Mouse (Mus musculus) MEL (cell line): ENCODE results near the gene Fgd2. TPM values are rescaled to one million over a fixed set of nuclear protein-coding genes. Genes with fewer than 3 reads are reported as not detected.
A peak's percentile ranks its signal among the peaks of the same experiment; 100 is the strongest.

ENCODE experiments used
- DNase-seq: peaks from one replicate; pipeline ENCODE4 v3.0.0; 2011; ENCODE audit warnings: low read depth, low spot score
- H3K27ac ChIP-seq: 2 replicates; pipeline ENCODE4 v1.5.1; 2012; ENCODE audit warnings: low read depth, mild to moderate bottlenecking, control low read depth, low read length, moderate library complexity; ENCODE audit not compliant: control insufficient read depth
- H3K27me3 ChIP-seq, 2 experiments: fragments of 150-350 bp in 1 of 2; sonication (generic) in 1 of 2; 2 replicates each; pipeline ENCODE4 v1.6.1; 2012; ENCODE audit warnings: low read length in 2 of 2, mild to moderate bottlenecking in 2 of 2, improper control_type of control experiment in 1 of 2, moderate library complexity in 1 of 2; ENCODE audit not compliant: insufficient read depth in 2 of 2, control insufficient read depth in 1 of 2
- H3K36me3 ChIP-seq, 2 experiments: 2 replicates each; pipeline ENCODE4 v1.6.1; 2012 to 2014; ENCODE audit warnings: low read length in 2 of 2, improper control_type of control experiment in 1 of 2, inconsistent platforms in 1 of 2, mild to moderate bottlenecking in 1 of 2; ENCODE audit not compliant: insufficient read depth in 2 of 2, control insufficient read depth in 1 of 2
- H3K4me1 ChIP-seq, 2 experiments: fragments of 150-350 bp in 1 of 2; sonication (generic) in 1 of 2; 2 replicates each; pipeline ENCODE4 v1.6.1; 2012; ENCODE audit warnings: low read length in 2 of 2, improper control_type of control experiment in 1 of 2, mild to moderate bottlenecking in 1 of 2; ENCODE audit not compliant: insufficient read depth in 2 of 2, control insufficient read depth in 1 of 2
- H3K4me3 ChIP-seq, 2 experiments: fragments of 150-350 bp in 1 of 2; sonication (generic) in 1 of 2; 2 replicates each; pipeline ENCODE4 v1.5.1; 2012; ENCODE audit warnings: low read depth in 2 of 2, low read length in 2 of 2, mild to moderate bottlenecking in 2 of 2, moderate library complexity in 2 of 2, control low read depth in 1 of 2, improper control_type of control experiment in 1 of 2; ENCODE audit not compliant: control insufficient read depth in 1 of 2, insufficient read depth in 1 of 2
- H3K79me2 ChIP-seq: 2 replicates; pipeline ENCODE4 v1.6.1; 2012; ENCODE audit warnings: mild to moderate bottlenecking, low read length, moderate library complexity; ENCODE audit not compliant: control insufficient read depth, poor library complexity, insufficient read depth
- H3K9ac ChIP-seq: 2 replicates; pipeline ENCODE4 v1.6.1; 2012; ENCODE audit warnings: low read depth, mild to moderate bottlenecking, control low read depth, low read length, moderate library complexity; ENCODE audit not compliant: control insufficient read depth, poor library complexity, severe bottlenecking
- H3K9me3 ChIP-seq: fragments of 150-350 bp; sonication (generic); replicated peaks from 2 replicates; pipeline ENCODE4 v1.6.1; 2012; ENCODE audit warnings: mild to moderate bottlenecking, low read length, improper control_type of control experiment, moderate library complexity; ENCODE audit not compliant: insufficient read depth
- BHLHE40 ChIP-seq: IDR thresholded peaks from 2 replicates; pipeline ENCODE4 v1.6.1; 2012; ENCODE audit warnings: low read depth, mild to moderate bottlenecking, inconsistent platforms, low read length, improper control_type of control experiment, borderline replicate concordance
- CHD2 ChIP-seq: IDR thresholded peaks from 2 replicates; pipeline ENCODE4 v1.6.1; 2011; ENCODE audit warnings: low read length, improper control_type of control experiment
- CTCF ChIP-seq, 3 experiments: IDR thresholded peaks in 2 of 3; conservative IDR thresholded peaks in 1 of 3; 2 replicates each; pipeline ENCODE4 v1.5.1; 2011 to 2012; ENCODE audit warnings: low read length in 3 of 3, low read depth in 2 of 3, mild to moderate bottlenecking in 2 of 3, improper control_type of control experiment in 1 of 3, inconsistent platforms in 1 of 3, mixed read lengths in 1 of 3, moderate library complexity in 1 of 3; ENCODE audit not compliant: control insufficient read depth in 1 of 3, insufficient read depth in 1 of 3, poor library complexity in 1 of 3, severe bottlenecking in 1 of 3
- E2F4 ChIP-seq: IDR thresholded peaks from 2 replicates; pipeline ENCODE4 v1.6.1; 2011; ENCODE audit warnings: low read depth, low read length, improper control_type of control experiment, borderline replicate concordance
- ELF1 ChIP-seq: IDR thresholded peaks from 2 replicates; pipeline ENCODE4 v1.6.1; 2014; ENCODE audit warnings: low read depth, mild to moderate bottlenecking, inconsistent platforms, low read length, improper control_type of control experiment, moderate library complexity
- EP300 ChIP-seq, 2 experiments: IDR thresholded peaks; 2 replicates each; pipeline ENCODE4 v1.6.1; 2011; ENCODE audit warnings: improper control_type of control experiment in 2 of 2, low read length in 2 of 2, low read depth in 1 of 2, mild to moderate bottlenecking in 1 of 2
- ETS1 ChIP-seq: IDR thresholded peaks from 2 replicates; pipeline ENCODE4 v1.6.1; 2012; ENCODE audit warnings: low read depth, mild to moderate bottlenecking, inconsistent platforms, low read length, improper control_type of control experiment, moderate library complexity
- GABPA ChIP-seq: IDR thresholded peaks from 2 replicates; pipeline ENCODE4 v1.6.1; 2012; ENCODE audit warnings: low read depth, mild to moderate bottlenecking, inconsistent platforms, low read length, improper control_type of control experiment, moderate library complexity
- GATA1 ChIP-seq: IDR thresholded peaks from 2 replicates; pipeline ENCODE4 v1.6.1; 2011; ENCODE audit warnings: low read depth, low read length, improper control_type of control experiment
- JUND ChIP-seq: IDR thresholded peaks from 2 replicates; pipeline ENCODE4 v1.6.1; 2011; ENCODE audit warnings: low read depth, mild to moderate bottlenecking, improper control_type of control experiment, low read length
- KAT2A ChIP-seq: conservative IDR thresholded peaks from 2 replicates; pipeline ENCODE4 v1.6.1; 2012; ENCODE audit warnings: low read depth, low read length, improper control_type of control experiment, inconsistent platforms
- MAFK ChIP-seq: IDR thresholded peaks from 2 replicates; pipeline ENCODE4 v1.6.1; 2011; ENCODE audit warnings: low read depth, mild to moderate bottlenecking, low read length, improper control_type of control experiment, borderline replicate concordance
- MAX ChIP-seq: IDR thresholded peaks from 2 replicates; pipeline ENCODE4 v1.6.1; 2011; ENCODE audit warnings: low read length, improper control_type of control experiment
- MAZ ChIP-seq: IDR thresholded peaks from 2 replicates; pipeline ENCODE4 v1.6.1; 2012; ENCODE audit warnings: low read depth, mild to moderate bottlenecking, inconsistent platforms, low read length, improper control_type of control experiment
- MEF2A ChIP-seq: IDR thresholded peaks from 2 replicates; pipeline ENCODE4 v1.6.1; 2014; ENCODE audit warnings: low read depth, mild to moderate bottlenecking, inconsistent platforms, low read length, improper control_type of control experiment; ENCODE audit not compliant: poor library complexity, insufficient replicate concordance, severe bottlenecking; ENCODE audit errors: extremely low read depth
- MXI1 ChIP-seq: IDR thresholded peaks from 2 replicates; pipeline ENCODE4 v1.6.1; 2011; ENCODE audit warnings: mild to moderate bottlenecking, low read depth, low read length, improper control_type of control experiment
- MYC ChIP-seq: IDR thresholded peaks from 2 replicates; pipeline ENCODE4 v1.6.1; 2011; ENCODE audit warnings: low read depth, mild to moderate bottlenecking, low read length, improper control_type of control experiment, moderate library complexity
- NELFE ChIP-seq: IDR thresholded peaks from 2 replicates; pipeline ENCODE4 v1.6.1; 2011; ENCODE audit warnings: low read depth, low read length, improper control_type of control experiment
- NRF1 ChIP-seq: IDR thresholded peaks from 2 replicates; pipeline ENCODE4 v1.6.1; 2014; ENCODE audit warnings: low read depth, mild to moderate bottlenecking, inconsistent platforms, low read length, improper control_type of control experiment, moderate library complexity; ENCODE audit not compliant: poor library complexity, insufficient read depth, severe bottlenecking
- POLR2A ChIP-seq, 2 experiments: IDR thresholded peaks; 2 replicates each; pipeline ENCODE4 v1.6.1; 2011 to 2012; ENCODE audit warnings: low read length in 2 of 2, mild to moderate bottlenecking in 2 of 2, control low read depth in 1 of 2, improper control_type of control experiment in 1 of 2, low read depth in 1 of 2, moderate library complexity in 1 of 2; ENCODE audit not compliant: control insufficient read depth in 1 of 2, insufficient read depth in 1 of 2, poor library complexity in 1 of 2
- POLR2AphosphoS2 ChIP-seq: IDR thresholded peaks from 2 replicates; pipeline ENCODE4 v1.6.1; 2011; ENCODE audit warnings: low read length, improper control_type of control experiment
- POLR2AphosphoS5 ChIP-seq: IDR thresholded peaks from 2 replicates; pipeline ENCODE4 v1.6.1; 2012; ENCODE audit warnings: low read depth, borderline replicate concordance, mild to moderate bottlenecking, inconsistent platforms, low read length, moderate library complexity, mixed read lengths
- RAD21 ChIP-seq: IDR thresholded peaks from 2 replicates; pipeline ENCODE4 v1.6.1; 2011; ENCODE audit warnings: mild to moderate bottlenecking, low read depth, low read length, improper control_type of control experiment
- RCOR1 ChIP-seq: IDR thresholded peaks from 2 replicates; pipeline ENCODE4 v1.6.1; 2012; ENCODE audit warnings: low read depth, mild to moderate bottlenecking, inconsistent platforms, low read length, improper control_type of control experiment
- SIN3A ChIP-seq: IDR thresholded peaks from 2 replicates; pipeline ENCODE4 v1.6.1; 2012; ENCODE audit warnings: low read length, improper control_type of control experiment, inconsistent platforms
- SMC3 ChIP-seq: IDR thresholded peaks from 2 replicates; pipeline ENCODE4 v1.6.1; 2011; ENCODE audit warnings: low read depth, low read length, improper control_type of control experiment
- TAL1 ChIP-seq: IDR thresholded peaks from 2 replicates; pipeline ENCODE4 v1.6.1; 2012; ENCODE audit warnings: mild to moderate bottlenecking, inconsistent platforms, low read length, moderate library complexity, mixed read lengths
- TBP ChIP-seq: IDR thresholded peaks from 2 replicates; pipeline ENCODE4 v1.8.0; 2011; ENCODE audit warnings: low read depth, low read length, improper control_type of control experiment
- TCF12 ChIP-seq: IDR thresholded peaks from 2 replicates; pipeline ENCODE4 v1.6.1; 2014; ENCODE audit warnings: low read depth, mild to moderate bottlenecking, inconsistent platforms, low read length, improper control_type of control experiment, moderate library complexity
- UBTF ChIP-seq: IDR thresholded peaks from 2 replicates; pipeline ENCODE4 v1.6.1; 2012; ENCODE audit warnings: low read depth, mild to moderate bottlenecking, inconsistent platforms, low read length, improper control_type of control experiment, moderate library complexity, borderline replicate concordance; ENCODE audit not compliant: insufficient read depth
- USF1 ChIP-seq: IDR thresholded peaks from 2 replicates; pipeline ENCODE4 v1.6.1; 2014; ENCODE audit warnings: low read depth, mild to moderate bottlenecking, inconsistent platforms, low read length, improper control_type of control experiment, moderate library complexity
- USF2 ChIP-seq, 2 experiments: IDR thresholded peaks; 2 replicates each; pipeline ENCODE4 v1.6.1; 2011 to 2012; ENCODE audit warnings: improper control_type of control experiment in 2 of 2, low read length in 2 of 2, borderline replicate concordance in 1 of 2, inconsistent platforms in 1 of 2, low read depth in 1 of 2, mild to moderate bottlenecking in 1 of 2; ENCODE audit not compliant: insufficient read depth in 1 of 2
- ZC3H11A ChIP-seq: IDR thresholded peaks from 2 replicates; pipeline ENCODE4 v1.6.1; 2012; ENCODE audit warnings: low read depth, mild to moderate bottlenecking, inconsistent platforms, low read length, improper control_type of control experiment
- ZKSCAN1 ChIP-seq: IDR thresholded peaks from 2 replicates; pipeline ENCODE4 v1.6.1; 2012; ENCODE audit warnings: low read depth, mild to moderate bottlenecking, inconsistent platforms, low read length, improper control_type of control experiment, moderate library complexity
- ZMIZ1 ChIP-seq: IDR thresholded peaks from 2 replicates; pipeline ENCODE4 v1.6.1; 2012; ENCODE audit warnings: low read depth, mild to moderate bottlenecking, inconsistent platforms, low read length, improper control_type of control experiment, moderate library complexity
- ZNF384 ChIP-seq: IDR thresholded peaks from 2 replicates; pipeline ENCODE4 v1.6.1; 2012; ENCODE audit warnings: low read depth, mild to moderate bottlenecking, inconsistent platforms, low read length, improper control_type of control experiment
- polyA plus RNA-seq, 2 experiments: library from polyadenylated mRNA; stranded (reverse) in 1 of 2; unstranded in 1 of 2; fragments of >175 nt in 1 of 2; fragments of >200 nt in 1 of 2; gene quantifications; 2 replicates each; pipeline versions ENCODE4 v1.2.1 to v1.2.4; 2012; ENCODE audit warnings: low replicate concordance in 2 of 2, low read depth in 1 of 2; ENCODE audit not compliant: insufficient read length in 2 of 2, insufficient read depth in 1 of 2, missing spikeins in 1 of 2
- total RNA-seq: library from RNA; depleted of rRNA; stranded (reverse); fragments of 300-350 nt; gene quantifications from 2 replicates; pipeline ENCODE4 v1.2.3, GENCODE M21; 2012

The Fgd2 gene
- total and polyA plus RNA-seq, 3 experiments: 0.23 to 0.39 TPM; not detected in 1

- Histone ChIP-seq H3K36me3 (peaks cover 0 to 27% of the 10 kb centered on the region in 2 experiments; a peak in 2 of 4 replicates), H3K27me3 (no peaks in the 10 kb centered on the region), H3K79me2 (no peaks in the 10 kb centered on the region), H3K9ac (no peak overlapping the region), H3K4me3 (no peak overlapping the region), H3K4me1 (peaks cover 9 to 36% of the 10 kb centered on the region in 2 experiments; a peak in 3 of 4 replicates), H3K9me3 (no peaks in the 10 kb centered on the region), H3K27ac (peak overlapping the region; percentile 25)
- peak; percentile 60 for DNase-seq
- TF ChIP-seq UBTF (no peak), SIN3A (0 out of 2 replicates have a peak, but pooled peaks have one; percentile 24), ELF1 (no peak), USF2 (IDR thresholded peaks at IDR 0.05; ENCODE audit: borderline replicate concordance in 1 of 2, insufficient read depth in 1 of 2, low read depth in 1 of 2, low read length in 2 of 2) (no peak), RAD21 (no peak), ZMIZ1 (no peak), ETS1 (peak; percentile 47; the same call in 1 of the 2 replicates), CTCF (IDR thresholded peaks at IDR 0.05 in 2 of 3, conservative IDR thresholded peaks at IDR 0.05 in 1 of 3; ENCODE audit: control insufficient read depth in 1 of 3, insufficient read depth in 1 of 3, low read depth in 2 of 3, low read length in 3 of 3, poor library complexity in 1 of 3, severe bottlenecking in 1 of 3) (no peak), RCOR1 (peak; percentile 93), BHLHE40 (no peak), MAX (peak; percentile 26; the same call in 1 of the 2 replicates), MXI1 (no peak), ZC3H11A (no peak), ZKSCAN1 (no peak), KAT2A (no peak), POLR2AphosphoS2 (no peak), NRF1 (no peak), EP300 (IDR thresholded peaks at IDR 0.05; ENCODE audit: low read depth in 1 of 2, low read length in 2 of 2) (peak; percentile 80 to 85), NELFE (no peak), MAZ (0 out of 2 replicates have a peak, but pooled peaks have one; percentile 40), GATA1 (peak; percentile 92), POLR2A (IDR thresholded peaks at IDR 0.05; ENCODE audit: control insufficient read depth in 1 of 2, insufficient read depth in 1 of 2, low read depth in 1 of 2, low read length in 2 of 2, poor library complexity in 1 of 2) (no peak), USF1 (no peak), JUND (no peak), MAFK (no peak), CHD2 (no peak), GABPA (no peak), TAL1 (peak; percentile 77), E2F4 (no peak), SMC3 (no peak), TCF12 (peak; percentile 87), TBP (no peak), ZNF384 (no peak), MEF2A (no peak), POLR2AphosphoS5 (no peak), MYC (no peak)
These were observed 40.7 kb upstream of the Fgd2 start for GRCm38 (mm10) chr17:29319881-29320639.
